Mouse (Mus musculus) heart, postnatal 4 days (tissue): ENCODE measurements at regions not wholly inside any gene's neighbourhood (a gene's known extent, or its start where the extent isn't known, plus 50 kb on each side); places are given as distances from the start of the nearest gene placed in this dataset.

Experiments
- DNase-seq: peaks from one replicate; pipeline ENCODE4 v3.0.0; 2021

GRCm38 (mm10) chr10:37316701-37317100 is 178.0 kb upstream of the Marcks start:
- DNase-seq: no peak

GRCm38 (mm10) chr10:37315804-37316203 is 177.1 kb upstream of the Marcks start:
- DNase-seq: no peak

DNA sequence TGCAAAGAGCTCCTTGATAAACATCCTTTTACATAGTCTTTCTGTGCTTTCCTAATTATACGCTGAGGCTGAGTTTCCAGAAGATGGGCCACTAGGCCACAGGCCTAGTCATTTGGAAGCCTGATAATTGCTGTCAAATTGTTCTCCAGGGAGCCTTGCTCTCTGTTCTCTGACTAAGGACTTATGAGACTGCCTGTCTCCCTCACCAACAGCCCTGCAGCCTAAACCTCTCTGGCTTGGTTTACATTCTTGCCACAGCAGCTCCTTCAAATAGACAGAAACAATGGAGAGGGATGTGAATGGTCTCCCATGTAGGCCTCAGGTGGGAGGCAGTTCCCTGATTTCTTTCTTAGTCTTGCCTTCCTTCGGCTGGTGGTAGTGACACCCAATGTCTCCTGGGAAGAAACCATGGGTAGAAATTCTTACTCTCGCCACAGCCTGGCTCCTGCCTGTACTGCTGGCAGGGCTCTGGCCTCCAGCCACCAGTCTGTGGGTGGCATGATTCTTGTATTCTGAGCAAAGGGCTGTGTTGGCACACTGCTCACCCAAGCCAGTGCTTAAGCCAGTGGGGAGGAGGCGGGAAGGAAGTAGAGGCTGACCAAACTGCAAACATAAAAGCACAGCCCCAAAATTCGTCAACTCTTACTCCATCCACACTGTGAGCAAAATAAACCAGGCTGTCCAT is 176.2 kb upstream of the Marcks start:
- DNase-seq: no peak

DNA sequence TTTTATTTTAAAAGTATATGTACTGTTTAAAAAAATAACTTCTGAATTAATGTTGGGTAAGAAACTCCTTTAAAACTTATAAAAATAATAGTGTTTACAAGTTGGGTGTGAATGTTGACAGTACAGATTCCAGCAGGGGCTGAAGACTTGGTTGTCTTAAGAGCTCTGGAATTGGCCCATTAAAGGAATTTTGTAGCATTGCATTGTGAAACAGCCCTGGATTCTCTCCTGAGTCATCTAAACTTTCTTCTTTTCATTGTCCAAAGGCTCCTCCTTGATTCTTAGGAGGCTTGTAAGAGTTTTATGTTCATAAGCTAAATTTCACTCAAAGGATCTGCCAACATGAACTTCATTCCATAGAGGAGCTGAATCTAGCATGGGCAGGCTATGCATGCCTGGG is 174.7 kb upstream of the Marcks start:
- no peak for DNase-seq

DNA sequence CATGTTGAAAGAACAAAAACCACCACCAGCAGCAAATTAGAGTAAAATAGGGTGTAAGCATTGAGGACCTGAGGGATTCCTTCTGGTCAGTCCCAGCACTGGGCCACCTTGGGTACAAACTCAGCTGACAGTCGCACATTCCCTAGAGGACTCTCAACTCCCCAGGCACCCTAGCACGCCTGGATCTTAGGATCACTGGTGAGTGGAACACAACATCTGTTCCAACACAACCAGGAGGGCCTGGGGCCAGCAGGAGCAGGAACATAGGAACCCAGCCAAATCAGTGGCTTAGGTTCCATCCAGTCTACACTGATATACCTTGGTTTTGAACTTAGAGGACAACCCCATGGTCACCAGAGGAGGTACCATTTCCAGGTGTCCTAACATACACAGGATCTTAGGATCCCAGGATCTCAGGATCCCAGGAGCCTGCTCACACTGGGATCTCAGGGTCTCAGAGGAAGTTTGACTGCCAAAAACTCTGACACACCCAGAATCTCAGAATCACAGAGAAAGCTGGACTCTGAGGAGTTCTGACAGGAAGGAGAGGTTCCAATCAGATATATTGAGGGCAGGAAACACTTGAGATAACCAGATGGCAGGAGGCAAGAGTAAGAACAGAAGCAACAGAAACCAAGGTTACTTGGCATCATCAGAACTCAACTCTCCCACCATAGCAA is 171.7 kb upstream of the Marcks start:
- no peak for DNase-seq

- DNase-seq: no peak
Measured at GRCm38 (mm10) chr10:37304656-37305055, 165.9 kb upstream of the Marcks start.

GRCm38 (mm10) chr10:37300181-37300889 is 161.6 kb upstream of the Marcks start:
- DNase-seq: no peak

- no peak for DNase-seq
Measured at GRCm38 (mm10) chr10:37298689-37299421, 160.1 kb upstream of the Marcks start.

DNA sequence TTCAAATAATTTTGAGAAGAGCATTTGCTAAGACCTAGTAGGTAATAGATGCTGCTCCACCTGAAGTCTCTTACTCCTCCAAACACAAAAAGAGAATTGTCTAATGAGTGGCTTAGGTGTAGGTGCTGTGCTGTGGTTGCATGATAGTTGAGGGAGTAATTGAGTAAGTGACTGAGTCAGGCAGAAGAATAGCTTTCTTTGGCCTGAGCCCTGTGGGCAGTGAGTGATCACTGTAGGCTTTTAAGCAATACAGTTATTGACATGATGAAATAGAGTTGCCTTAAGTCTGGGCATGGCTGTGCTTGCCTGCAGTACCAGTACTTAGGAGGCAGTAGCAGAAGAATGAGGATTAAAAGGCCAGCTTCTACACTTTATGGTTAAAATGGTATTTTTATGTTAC is 155.5 kb upstream of the Marcks start:
- no peak for DNase-seq

DNA sequence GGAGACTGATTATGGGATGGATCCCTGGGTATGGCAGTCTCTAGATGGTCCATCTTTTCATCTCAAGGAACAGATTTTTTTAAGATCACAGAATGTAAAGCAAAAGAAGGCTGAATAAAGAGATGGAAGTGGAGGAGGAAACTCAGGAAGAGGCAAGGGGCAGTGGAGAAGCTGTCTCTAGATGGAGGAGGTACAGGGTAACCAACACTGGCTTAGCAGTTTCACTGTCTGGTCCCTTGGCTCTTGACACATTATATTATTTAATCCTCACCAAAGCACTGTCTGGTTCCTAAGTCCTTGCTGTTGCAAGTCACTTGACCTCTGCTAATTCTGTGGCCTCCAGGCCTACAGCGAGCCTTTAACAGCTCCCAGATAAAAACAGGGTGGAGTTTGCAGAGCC is 154.6 kb upstream of the Marcks start:
- DNase-seq: no peak

DNA sequence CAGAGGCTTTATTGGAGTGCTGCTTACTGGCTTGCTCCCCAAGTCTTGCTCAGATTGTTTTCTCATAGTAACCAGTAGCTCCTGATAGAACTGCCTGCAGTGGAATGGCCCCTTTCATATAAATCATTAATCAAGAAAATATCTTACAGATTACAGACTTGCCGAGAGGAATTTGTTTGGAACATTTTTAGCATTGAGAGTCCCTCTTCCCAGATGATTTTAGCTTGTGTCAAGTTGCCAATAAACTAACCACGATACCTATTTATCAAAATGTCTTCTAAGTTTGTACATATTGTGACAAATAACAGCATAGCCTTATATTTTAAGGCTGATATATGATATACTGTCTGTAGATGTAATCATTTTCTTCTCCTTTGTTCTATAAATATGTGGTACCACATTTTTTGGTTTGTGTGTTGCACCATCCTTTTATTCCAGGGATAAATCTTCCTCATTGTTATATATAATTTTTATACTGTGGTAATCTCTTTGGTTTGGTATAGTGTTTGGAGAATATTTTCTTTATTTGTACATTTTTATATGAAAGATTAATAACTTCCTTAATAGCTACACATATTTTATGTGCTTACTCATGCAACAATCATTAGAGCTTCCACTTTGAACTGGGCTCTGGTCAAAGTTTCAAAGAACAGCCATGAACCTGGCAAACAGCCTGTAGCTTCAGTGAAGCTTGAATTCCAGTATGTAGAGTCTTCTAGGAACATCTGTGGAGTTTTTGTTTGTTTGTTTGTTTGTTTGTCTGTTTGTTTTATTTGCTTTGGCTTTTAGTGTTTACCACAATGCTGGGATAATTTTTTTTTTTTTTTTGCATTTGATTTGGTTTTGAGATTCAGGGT is 153.1 kb upstream of the Marcks start:
- no peak for DNase-seq

GRCm38 (mm10) chr10:37289964-37290704 is 151.4 kb upstream of the Marcks start:
- no peak for DNase-seq

DNA sequence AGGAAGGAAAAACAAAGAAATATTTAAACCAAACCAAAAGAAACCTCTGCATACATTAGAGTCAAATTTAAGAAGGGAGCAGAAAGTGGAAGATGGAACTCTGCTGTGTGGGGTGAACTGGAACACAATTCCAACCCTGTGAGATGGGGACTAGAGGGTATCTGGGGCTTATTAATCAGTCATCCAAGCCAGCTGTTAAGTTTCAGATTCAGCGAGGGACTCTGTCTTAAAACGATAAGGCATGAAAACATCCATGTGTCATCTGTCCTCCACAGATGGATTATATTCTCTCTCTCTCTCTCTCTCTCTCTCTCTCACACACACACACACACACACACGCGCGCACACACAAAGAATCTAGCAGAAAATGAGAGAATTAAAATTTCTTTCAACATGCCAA is 147.6 kb upstream of the Marcks start:
- DNase-seq: no peak

GRCm38 (mm10) chr10:37282951-37283350 is 144.2 kb upstream of the Marcks start:
- no peak for DNase-seq

GRCm38 (mm10) chr10:37280823-37281222 is 142.1 kb upstream of the Marcks start:
- DNase-seq: no peak

- no peak for DNase-seq
Measured at GRCm38 (mm10) chr10:37280150-37280820, 141.6 kb upstream of the Marcks start.

DNA sequence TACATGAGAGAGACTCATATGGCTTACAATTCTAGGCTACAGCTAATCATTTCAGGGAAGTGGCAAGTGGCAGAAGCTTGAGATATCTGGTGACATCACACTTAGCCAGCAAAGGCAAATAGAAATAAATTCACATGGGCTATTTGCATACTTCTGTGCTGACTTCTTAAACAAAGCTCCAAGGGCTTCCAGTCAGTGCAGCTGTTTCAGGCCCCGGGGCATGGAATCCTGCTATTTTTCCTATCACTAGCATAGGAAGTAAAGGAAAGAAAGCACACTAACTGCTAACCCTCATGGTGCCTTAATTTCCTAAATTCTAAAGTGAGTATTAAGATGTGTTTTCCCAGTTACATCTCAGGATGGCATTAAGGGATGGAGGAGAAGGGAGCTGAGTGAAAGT is 140.6 kb upstream of the Marcks start:
- DNase-seq: no peak

- DNase-seq: no peak
Measured at GRCm38 (mm10) chr10:37275857-37276256, 137.1 kb upstream of the Marcks start.

DNA sequence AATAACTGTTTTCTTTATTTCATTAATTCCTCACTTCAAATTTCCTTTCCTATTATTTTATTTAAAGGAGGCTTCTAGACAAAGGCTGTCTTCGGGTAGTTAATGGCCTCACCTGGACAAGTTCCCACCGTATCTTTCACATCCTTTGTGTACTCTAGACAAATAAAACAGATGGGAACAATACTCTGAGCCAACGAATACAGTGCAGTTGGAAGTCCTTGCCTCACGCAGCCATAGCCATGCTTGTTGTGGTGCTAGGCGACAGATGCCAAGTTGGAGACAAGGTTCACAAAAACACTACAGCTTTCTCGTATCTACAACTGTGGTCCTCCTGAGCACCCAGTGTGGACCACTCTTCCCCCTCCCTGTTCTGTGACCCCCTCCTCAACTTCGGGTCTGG is 136.6 kb upstream of the Marcks start:
- no peak for DNase-seq

DNA sequence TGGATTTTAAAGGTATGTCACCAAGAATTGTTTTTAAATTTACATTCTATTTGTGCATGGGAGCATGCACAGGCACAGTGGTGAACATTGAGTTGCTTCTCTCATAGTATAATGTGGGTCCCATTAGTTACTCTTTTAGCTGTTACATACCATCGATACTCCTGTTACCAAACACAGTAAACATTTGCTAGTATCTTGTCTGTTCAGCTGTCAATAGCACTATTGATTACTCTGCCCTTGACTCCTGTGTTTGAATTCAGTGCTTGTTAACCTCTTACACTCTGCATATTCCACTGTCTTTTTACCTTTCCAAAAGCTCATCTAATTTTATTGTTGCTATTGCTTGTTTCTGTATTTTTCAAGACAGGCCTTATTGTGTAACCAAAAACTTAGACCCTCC is 133.2 kb upstream of the Marcks start:
- no peak for DNase-seq
